Mouse (Mus musculus) limb, embryonic 10.5 days (tissue): Measurements from ENCODE around the gene Ccdc88c. TPM values are rescaled to one million over a fixed set of nuclear protein-coding genes. Genes with fewer than 3 reads are reported as not detected.
"Not testable (repeated sequence)": the region's sequence is repeated elsewhere in the genome, so short reads cannot be mapped to it uniquely, and the experiment has no call there.

Source experiments
- DNase-seq: peaks from one replicate; pipeline ENCODE4 v3.0.0-alpha.2; 2017; ENCODE audit warnings: low spot score
- H3K27ac ChIP-seq: fragments of 300-500 bp; sonication (generic); 2 replicates; pipeline ENCODE4 v1.5.1; 2016; ENCODE audit warnings: mild to moderate bottlenecking
- H3K27me3 ChIP-seq: fragments of 300-500 bp; sonication (generic); 2 replicates; pipeline ENCODE4 v1.6.1; 2016; ENCODE audit warnings: low read depth, mild to moderate bottlenecking; ENCODE audit not compliant: poor library complexity, severe bottlenecking
- H3K36me3 ChIP-seq: fragments of 300-500 bp; sonication (generic); 2 replicates; pipeline ENCODE4 v1.6.1; 2016; ENCODE audit warnings: mild to moderate bottlenecking, moderate library complexity
- H3K4me1 ChIP-seq: fragments of 300-500 bp; sonication (generic); 2 replicates; pipeline ENCODE4 v1.6.1; 2016
- H3K4me3 ChIP-seq: fragments of 300-500 bp; sonication (generic); 2 replicates; pipeline ENCODE4 v1.5.1; 2016; ENCODE audit warnings: mild to moderate bottlenecking, moderate library complexity
- H3K9me3 ChIP-seq: fragments of 300-500 bp; sonication (generic); replicated peaks from 2 replicates; pipeline ENCODE4 v1.6.1; 2016; ENCODE audit warnings: mild to moderate bottlenecking
- WGBS: fragments of 180-500 bp; shearing (Covaris S2); methylation state at CpG from one replicate; pipeline ENCODE4 v1.1.7; 2016; 5-methylcytosine and 5-hydroxymethylcytosine counted together
- polyA plus RNA-seq: library from polyadenylated mRNA; unstranded; fragments of >200 nt; fragmentation: Nextera tagmentation; extraction: Ambion mirVana; gene quantifications from 2 replicates; pipeline ENCODE4 v1.2.1, GENCODE M21; 2016

Ccdc88c gene
- polyA plus RNA-seq, 1 experiment from 2014 or later: 5.1 TPM

GRCm38 (mm10) chr12:101014549-101015164 lies 14.2 kb downstream of the Ccdc88c start:
- no peaks in the 10 kb centered on the region for H3K9me3 ChIP-seq
- no peak overlapping the region for H3K4me3 ChIP-seq
- H3K4me1 ChIP-seq: peaks cover 84% of the 10 kb centered on the region
- no peak overlapping the region for H3K27ac ChIP-seq
- DNase-seq: no peak
- H3K36me3 ChIP-seq: peaks cover under 1% of the 10 kb centered on the region; the same call in 1 of the 2 replicates
- WGBS: 78% methylated on average over 10 of the region's 10 CpGs
- peaks cover 41% of the 10 kb centered on the region for H3K27me3 ChIP-seq

- WGBS: 90% methylated on average over 9 of the region's 9 CpGs
- Histone ChIP-seq H3K27ac (peak overlapping the region; percentile 42; the same call in 1 of the 2 replicates), H3K4me1 (peaks cover 80% of the 10 kb centered on the region), H3K27me3 (peaks cover 43% of the 10 kb centered on the region)
- H3K4me3 ChIP-seq, H3K9me3 ChIP-seq, DNase-seq, H3K36me3 ChIP-seq: not testable (repeated sequence)
Measured at GRCm38 (mm10) chr12:101013668-101014067, 15.2 kb downstream of the Ccdc88c start.

- Histone ChIP-seq H3K27ac (0 out of 2 replicates have a peak overlapping the region, but pooled peaks have one; percentile 2), H3K27me3 (peaks cover 48% of the 10 kb centered on the region), H3K36me3 (no peaks in the 10 kb centered on the region), H3K4me1 (peaks cover 80% of the 10 kb centered on the region), H3K4me3 (no peak overlapping the region), H3K9me3 (no peaks in the 10 kb centered on the region)
- no peak for DNase-seq
- WGBS: 58% methylated on average over 8 of the region's 8 CpGs
Measured at GRCm38 (mm10) chr12:101013078-101013665, 15.7 kb downstream of the Ccdc88c start.

GRCm38 (mm10) chr12:101012197-101013077 lies 16.4 kb downstream of the Ccdc88c start:
- DNase-seq: no peak
- Histone ChIP-seq H3K36me3 (no peaks in the 10 kb centered on the region), H3K4me3 (no peak overlapping the region), H3K4me1 (peaks cover 80% of the 10 kb centered on the region), H3K9me3 (no peaks in the 10 kb centered on the region), H3K27ac (0 out of 2 replicates have a peak overlapping the region, but pooled peaks have one; percentile 2), H3K27me3 (peaks cover 49% of the 10 kb centered on the region)
- WGBS: 15% methylated on average over 17 of the region's 17 CpGs

GRCm38 (mm10) chr12:101011017-101011416 lies 17.8 kb downstream of the Ccdc88c start:
- no peak overlapping the region for H3K27ac ChIP-seq
- 87% methylated on average over 7 of the region's 7 CpGs for WGBS
- no peaks in the 10 kb centered on the region for H3K9me3 ChIP-seq
- no peaks in the 10 kb centered on the region for H3K36me3 ChIP-seq
- H3K4me1 ChIP-seq: peaks cover 73% of the 10 kb centered on the region
- H3K27me3 ChIP-seq: peaks cover 63% of the 10 kb centered on the region
- no peak for DNase-seq
- H3K4me3 ChIP-seq: no peak overlapping the region

GRCm38 (mm10) chr12:101010148-101010920 lies 18.5 kb downstream of the Ccdc88c start:
- H3K27me3 ChIP-seq: peaks cover 66% of the 10 kb centered on the region
- no peak for DNase-seq
- no peak overlapping the region for H3K27ac ChIP-seq
- H3K36me3 ChIP-seq: no peaks in the 10 kb centered on the region
- H3K4me3 ChIP-seq: no peak overlapping the region
- H3K4me1 ChIP-seq: peaks cover 66% of the 10 kb centered on the region
- H3K9me3 ChIP-seq: no peaks in the 10 kb centered on the region
- WGBS: 41% methylated on average over 10 of the region's 10 CpGs

- Histone ChIP-seq H3K9me3 (no peaks in the 10 kb centered on the region), H3K4me1 (peaks cover 58% of the 10 kb centered on the region), H3K27ac (no peak overlapping the region), H3K4me3 (no peak overlapping the region), H3K27me3 (peaks cover 64% of the 10 kb centered on the region), H3K36me3 (no peaks in the 10 kb centered on the region)
- no peak for DNase-seq
- WGBS: 86% methylated on average over 4 of the region's 4 CpGs
Measured at GRCm38 (mm10) chr12:101009225-101009624, 19.6 kb downstream of the Ccdc88c start.

- Histone ChIP-seq H3K9me3 (no peaks in the 10 kb centered on the region), H3K4me1 (peaks cover 58% of the 10 kb centered on the region), H3K27me3 (peaks cover 64% of the 10 kb centered on the region), H3K36me3 (no peaks in the 10 kb centered on the region), H3K27ac (no peak overlapping the region), H3K4me3 (no peak overlapping the region)
- no peak for DNase-seq
- WGBS: 42% methylated on average over 4 of the region's 4 CpGs
Measured at GRCm38 (mm10) chr12:101008648-101009047, 20.2 kb downstream of the Ccdc88c start.

GRCm38 (mm10) chr12:101007968-101008481 lies 20.8 kb downstream of the Ccdc88c start:
- Histone ChIP-seq H3K27ac (no peak overlapping the region), H3K36me3 (no peaks in the 10 kb centered on the region), H3K4me1 (peaks cover 60% of the 10 kb centered on the region), H3K9me3 (no peaks in the 10 kb centered on the region), H3K27me3 (peaks cover 67% of the 10 kb centered on the region), H3K4me3 (no peak overlapping the region)
- no peak for DNase-seq
- 23% methylated on average over 10 of the region's 10 CpGs for WGBS

- H3K27me3 ChIP-seq: peaks cover 68% of the 10 kb centered on the region
- no peak overlapping the region for H3K4me3 ChIP-seq
- no peaks in the 10 kb centered on the region for H3K36me3 ChIP-seq
- peaks cover 60% of the 10 kb centered on the region for H3K4me1 ChIP-seq
- no peak overlapping the region for H3K27ac ChIP-seq
- no peak for DNase-seq
- no peaks in the 10 kb centered on the region for H3K9me3 ChIP-seq
- 80% methylated on average over 9 of the region's 9 CpGs for WGBS
Measured at GRCm38 (mm10) chr12:101007427-101007826, 21.4 kb downstream of the Ccdc88c start.

GRCm38 (mm10) chr12:101005665-101006420 lies 23.0 kb downstream of the Ccdc88c start:
- Histone ChIP-seq H3K9me3 (no peaks in the 10 kb centered on the region), H3K27ac (no peak overlapping the region), H3K36me3 (no peaks in the 10 kb centered on the region), H3K27me3 (peaks cover 71% of the 10 kb centered on the region), H3K4me1 (peaks cover 55% of the 10 kb centered on the region), H3K4me3 (no peak overlapping the region)
- DNase-seq: no peak
- 89% methylated on average over 12 of the region's 12 CpGs for WGBS

GRCm38 (mm10) chr12:101004982-101005381 lies 23.9 kb downstream of the Ccdc88c start:
- no peak for DNase-seq
- H3K27ac ChIP-seq: no peak overlapping the region
- H3K9me3 ChIP-seq: no peaks in the 10 kb centered on the region
- H3K4me3 ChIP-seq: no peak overlapping the region
- no peaks in the 10 kb centered on the region for H3K36me3 ChIP-seq
- H3K27me3 ChIP-seq: peaks cover 68% of the 10 kb centered on the region
- 92% methylated on average over 5 of the region's 5 CpGs for WGBS
- peaks cover 53% of the 10 kb centered on the region for H3K4me1 ChIP-seq
